Mouse (Mus musculus) forebrain, embryonic 12.5 days (tissue): ENCODE measurements at regions not wholly inside any gene's neighbourhood (a gene's known extent, or its start where the extent isn't known, plus 50 kb on each side); places are given as distances from the start of the nearest gene placed in this dataset.

ENCODE experiments used
- ATAC-seq: fragments of 200-750 bp; cut with Nextera tagmentation; 2 replicates; pipeline ENCODE4 v1.8.0; 2017; ENCODE audit warnings: moderate TSS enrichment; ENCODE audit not compliant: low FRiP score
- H3K27ac ChIP-seq: fragments of 300-500 bp; sonication (generic); 2 replicates; pipeline ENCODE4 v1.5.1; 2016; ENCODE audit warnings: mild to moderate bottlenecking
- H3K27me3 ChIP-seq: fragments of 300-500 bp; sonication (generic); 2 replicates; pipeline ENCODE4 v1.6.1; 2016; ENCODE audit warnings: mild to moderate bottlenecking
- H3K36me3 ChIP-seq: fragments of 300-500 bp; sonication (generic); replicated peaks from 2 replicates; pipeline ENCODE4 v1.6.1; 2016; ENCODE audit warnings: mild to moderate bottlenecking
- H3K4me1 ChIP-seq: fragments of 300-500 bp; sonication (generic); 2 replicates; pipeline ENCODE4 v1.6.1; 2016
- H3K4me2 ChIP-seq: fragments of 300-500 bp; sonication (generic); 2 replicates; pipeline ENCODE4 v1.6.1; 2016; ENCODE audit warnings: mild to moderate bottlenecking, moderate library complexity
- H3K4me3 ChIP-seq: fragments of 300-500 bp; sonication (generic); replicated peaks from 2 replicates; pipeline ENCODE4 v1.5.1; 2016; ENCODE audit warnings: mild to moderate bottlenecking
- H3K9ac ChIP-seq: fragments of 300-500 bp; sonication (generic); 2 replicates; pipeline ENCODE4 v1.6.1; 2016; ENCODE audit warnings: mild to moderate bottlenecking
- H3K9me3 ChIP-seq: fragments of 300-500 bp; sonication (generic); 2 replicates; pipeline ENCODE4 v1.6.1; 2016
- WGBS: fragments of 180-500 bp; shearing (Covaris S2); methylation state at CpG from one replicate; pipeline ENCODE4 v1.1.7; 2016; 5-methylcytosine and 5-hydroxymethylcytosine counted together

- no peak for ATAC-seq
- 90% methylated on average over 3 of the region's 3 CpGs for WGBS
Measured at GRCm38 (mm10) chr6:31204434-31204833, 194.1 kb upstream of the Mkln1 start.

GRCm38 (mm10) chr6:31204839-31205238 lies 193.7 kb upstream of the Mkln1 start:
- Histone ChIP-seq H3K4me1 (no peaks in the 10 kb centered on the region), H3K9ac (no peak overlapping the region)
- 81% methylated on average over 4 of the region's 4 CpGs for WGBS

More at GRCm38 (mm10) chr6:31204434-31204833, 194.1 kb upstream of the Mkln1 start:
- H3K4me1 ChIP-seq: no peaks in the 10 kb centered on the region
- H3K4me3 ChIP-seq: no peak overlapping the region
- no peak overlapping the region for H3K4me2 ChIP-seq
- no peaks in the 10 kb centered on the region for H3K27me3 ChIP-seq
- no peaks in the 10 kb centered on the region for H3K36me3 ChIP-seq
- no peak overlapping the region for H3K27ac ChIP-seq
- H3K9me3 ChIP-seq: no peaks in the 10 kb centered on the region
- H3K9ac ChIP-seq: no peak overlapping the region

GRCm38 (mm10) chr6:31206106-31206505 lies 192.4 kb upstream of the Mkln1 start:
- Histone ChIP-seq H3K9ac (no peak overlapping the region), H3K4me3 (no peak overlapping the region), H3K27ac (no peak overlapping the region), H3K4me2 (no peak overlapping the region), H3K36me3 (no peaks in the 10 kb centered on the region), H3K27me3 (peaks cover 5% of the 10 kb centered on the region; the same call in 1 of the 2 replicates), H3K4me1 (no peaks in the 10 kb centered on the region), H3K9me3 (no peaks in the 10 kb centered on the region)
- no peak for ATAC-seq
- WGBS: 88% methylated on average over 7 of the region's 7 CpGs

More at GRCm38 (mm10) chr6:31204839-31205238, 193.7 kb upstream of the Mkln1 start:
- no peak overlapping the region for H3K4me2 ChIP-seq
- no peaks in the 10 kb centered on the region for H3K36me3 ChIP-seq
- H3K27me3 ChIP-seq: peaks cover under 1% of the 10 kb centered on the region; the same call in 1 of the 2 replicates
- no peaks in the 10 kb centered on the region for H3K9me3 ChIP-seq
- no peak for ATAC-seq
- H3K27ac ChIP-seq: no peak overlapping the region
- H3K4me3 ChIP-seq: no peak overlapping the region

- Histone ChIP-seq H3K9ac (no peak overlapping the region), H3K4me1 (no peaks in the 10 kb centered on the region), H3K27ac (no peak overlapping the region), H3K4me2 (no peak overlapping the region), H3K9me3 (no peaks in the 10 kb centered on the region), H3K27me3 (peaks cover 5% of the 10 kb centered on the region; the same call in 1 of the 2 replicates), H3K36me3 (no peaks in the 10 kb centered on the region), H3K4me3 (no peak overlapping the region)
- 92% methylated on average over 12 of the region's 12 CpGs for WGBS
- ATAC-seq: no peak
Measured at GRCm38 (mm10) chr6:31207231-31207630, 191.3 kb upstream of the Mkln1 start.

GRCm38 (mm10) chr6:31208224-31208623 lies 190.3 kb upstream of the Mkln1 start:
- Histone ChIP-seq H3K27ac (no peak overlapping the region), H3K4me3 (no peak overlapping the region), H3K9me3 (no peaks in the 10 kb centered on the region), H3K27me3 (peaks cover 5% of the 10 kb centered on the region; the same call in 1 of the 2 replicates), H3K36me3 (no peaks in the 10 kb centered on the region), H3K9ac (no peak overlapping the region), H3K4me1 (no peaks in the 10 kb centered on the region), H3K4me2 (no peak overlapping the region)
- no peak for ATAC-seq
- 95% methylated on average over 6 of the region's 6 CpGs for WGBS

- Histone ChIP-seq H3K9me3 (no peaks in the 10 kb centered on the region), H3K27ac (no peak overlapping the region), H3K4me1 (no peaks in the 10 kb centered on the region), H3K9ac (no peak overlapping the region), H3K36me3 (no peaks in the 10 kb centered on the region), H3K4me3 (no peak overlapping the region), H3K4me2 (no peak overlapping the region), H3K27me3 (peaks cover 12% of the 10 kb centered on the region)
- no peak for ATAC-seq
- 86% methylated on average over 15 of the region's 15 CpGs for WGBS
Measured at GRCm38 (mm10) chr6:31209411-31210139, 189.0 kb upstream of the Mkln1 start.

- H3K4me2 ChIP-seq: no peak overlapping the region
- ATAC-seq: no peak
- H3K9me3 ChIP-seq: no peaks in the 10 kb centered on the region
- peaks cover 19% of the 10 kb centered on the region for H3K27me3 ChIP-seq
- no peaks in the 10 kb centered on the region for H3K36me3 ChIP-seq
- H3K4me1 ChIP-seq: no peaks in the 10 kb centered on the region
- WGBS: 82% methylated on average over 7 of the region's 7 CpGs
- no peak overlapping the region for H3K27ac ChIP-seq
- no peak overlapping the region for H3K9ac ChIP-seq
- no peak overlapping the region for H3K4me3 ChIP-seq
Measured at GRCm38 (mm10) chr6:31210209-31210714, 188.3 kb upstream of the Mkln1 start.

- Histone ChIP-seq H3K36me3 (no peaks in the 10 kb centered on the region), H3K4me3 (no peak overlapping the region), H3K9ac (no peak overlapping the region), H3K27me3 (peaks cover 27% of the 10 kb centered on the region), H3K27ac (no peak overlapping the region), H3K4me2 (no peak overlapping the region), H3K9me3 (no peaks in the 10 kb centered on the region), H3K4me1 (peaks cover 4% of the 10 kb centered on the region; the same call in 1 of the 2 replicates)
- 91% methylated on average over 4 of the region's 4 CpGs for WGBS
- no peak for ATAC-seq
Measured at GRCm38 (mm10) chr6:31211091-31211490, 187.4 kb upstream of the Mkln1 start.

GRCm38 (mm10) chr6:31211616-31212015 lies 186.9 kb upstream of the Mkln1 start:
- 83% methylated on average over 5 of the region's 5 CpGs for WGBS
- no peak for ATAC-seq
- H3K36me3 ChIP-seq: no peaks in the 10 kb centered on the region

GRCm38 (mm10) chr6:31212080-31212479 lies 186.5 kb upstream of the Mkln1 start:
- Histone ChIP-seq H3K27me3 (peaks cover 36% of the 10 kb centered on the region), H3K27ac (no peak overlapping the region), H3K4me1 (peaks cover 12% of the 10 kb centered on the region), H3K36me3 (no peaks in the 10 kb centered on the region), H3K9ac (no peak overlapping the region), H3K9me3 (no peaks in the 10 kb centered on the region), H3K4me2 (no peak overlapping the region), H3K4me3 (no peak overlapping the region)
- WGBS: 87% methylated on average over 7 of the region's 7 CpGs
- ATAC-seq: no peak

More at GRCm38 (mm10) chr6:31211616-31212015, 186.9 kb upstream of the Mkln1 start:
- Histone ChIP-seq H3K27me3 (peaks cover 31% of the 10 kb centered on the region), H3K4me2 (no peak overlapping the region), H3K9me3 (no peaks in the 10 kb centered on the region), H3K4me1 (peaks cover 7% of the 10 kb centered on the region), H3K27ac (no peak overlapping the region), H3K9ac (no peak overlapping the region), H3K4me3 (no peak overlapping the region)

GRCm38 (mm10) chr6:31212694-31213093 lies 185.8 kb upstream of the Mkln1 start:
- H3K27me3 ChIP-seq: peaks cover 42% of the 10 kb centered on the region
- no peak overlapping the region for H3K4me3 ChIP-seq
- H3K4me1 ChIP-seq: peaks cover 17% of the 10 kb centered on the region
- ATAC-seq: no peak
- no peaks in the 10 kb centered on the region for H3K36me3 ChIP-seq
- 82% methylated on average over 13 of the region's 13 CpGs for WGBS
- no peak overlapping the region for H3K4me2 ChIP-seq
- no peak overlapping the region for H3K27ac ChIP-seq
- no peaks in the 10 kb centered on the region for H3K9me3 ChIP-seq
- no peak overlapping the region for H3K9ac ChIP-seq

GRCm38 (mm10) chr6:31213161-31213560 lies 185.4 kb upstream of the Mkln1 start:
- Histone ChIP-seq H3K4me1 (peaks cover 22% of the 10 kb centered on the region), H3K9me3 (no peaks in the 10 kb centered on the region), H3K4me2 (no peak overlapping the region), H3K36me3 (no peaks in the 10 kb centered on the region), H3K4me3 (no peak overlapping the region), H3K9ac (no peak overlapping the region), H3K27ac (no peak overlapping the region), H3K27me3 (peaks cover 46% of the 10 kb centered on the region)
- no peak for ATAC-seq
- 78% methylated on average over 4 of the region's 4 CpGs for WGBS

GRCm38 (mm10) chr6:31215661-31216060 lies 182.9 kb upstream of the Mkln1 start:
- peaks cover 38% of the 10 kb centered on the region for H3K4me1 ChIP-seq
- no peak for ATAC-seq
- H3K9ac ChIP-seq: no peak overlapping the region
- no peaks in the 10 kb centered on the region for H3K36me3 ChIP-seq
- no peak overlapping the region for H3K27ac ChIP-seq
- peak overlapping the region; percentile 100 for H3K4me2 ChIP-seq
- 72% methylated on average over 8 of the region's 8 CpGs for WGBS
- peaks cover 66% of the 10 kb centered on the region for H3K27me3 ChIP-seq
- H3K4me3 ChIP-seq: peak overlapping the region; percentile 75
- no peaks in the 10 kb centered on the region for H3K9me3 ChIP-seq
